Mouse (Mus musculus) left cerebral cortex, adult 11 months (tissue): ENCODE measurements around the gene Dnah14.

ENCODE experiments used
- DNase-seq: peaks from one replicate; pipeline ENCODE4 v3.0.0; 2022; ENCODE audit warnings: low spot score

Dnah14 gene

DNA sequence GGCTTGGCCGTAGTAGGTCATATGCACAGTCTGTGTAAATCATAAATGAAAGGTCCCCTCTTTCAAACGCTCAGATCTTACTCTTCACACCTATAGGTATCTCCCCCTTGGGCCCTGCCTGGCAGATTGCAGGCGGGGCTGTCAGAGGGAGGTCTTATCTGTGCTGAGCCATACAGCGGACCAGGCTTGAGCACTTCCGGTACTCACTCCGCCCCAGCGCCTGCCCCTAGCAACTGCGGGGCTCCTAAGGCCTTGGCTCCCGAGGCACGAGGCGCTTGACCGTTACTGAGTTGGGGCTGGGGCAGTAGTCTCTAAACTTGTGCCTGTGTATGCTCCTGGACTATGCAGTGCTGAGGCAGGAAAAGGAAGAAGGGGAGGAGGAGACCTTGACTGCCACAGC is at the start of gene Dnah14:
Gene Dnah14 (plus strand): TSS at position 238 of the 400 bp plus-strand sequence.
- DNase-seq = no peak

DNA sequence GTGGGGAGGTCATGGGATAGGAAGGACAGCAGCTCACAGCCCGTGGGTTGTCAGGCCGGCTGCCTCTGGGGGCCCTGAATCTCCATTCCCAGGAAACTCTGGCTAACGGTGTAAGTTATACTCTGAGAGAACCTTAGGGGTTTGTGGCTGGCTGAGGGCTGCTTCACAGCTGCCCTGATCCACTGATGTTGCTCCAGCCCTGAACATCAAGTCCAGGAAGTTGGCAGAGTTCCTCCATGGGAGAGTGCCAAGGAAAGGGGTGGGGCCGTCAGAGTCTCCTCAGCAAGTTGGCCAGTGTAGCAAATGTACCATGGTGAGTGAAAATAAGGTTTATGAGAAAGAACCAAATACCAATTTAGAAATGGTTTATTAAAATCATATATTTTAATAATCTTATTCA is 47.0 kb upstream of the Dnah14 start:
- DNase-seq = no peak

DNA sequence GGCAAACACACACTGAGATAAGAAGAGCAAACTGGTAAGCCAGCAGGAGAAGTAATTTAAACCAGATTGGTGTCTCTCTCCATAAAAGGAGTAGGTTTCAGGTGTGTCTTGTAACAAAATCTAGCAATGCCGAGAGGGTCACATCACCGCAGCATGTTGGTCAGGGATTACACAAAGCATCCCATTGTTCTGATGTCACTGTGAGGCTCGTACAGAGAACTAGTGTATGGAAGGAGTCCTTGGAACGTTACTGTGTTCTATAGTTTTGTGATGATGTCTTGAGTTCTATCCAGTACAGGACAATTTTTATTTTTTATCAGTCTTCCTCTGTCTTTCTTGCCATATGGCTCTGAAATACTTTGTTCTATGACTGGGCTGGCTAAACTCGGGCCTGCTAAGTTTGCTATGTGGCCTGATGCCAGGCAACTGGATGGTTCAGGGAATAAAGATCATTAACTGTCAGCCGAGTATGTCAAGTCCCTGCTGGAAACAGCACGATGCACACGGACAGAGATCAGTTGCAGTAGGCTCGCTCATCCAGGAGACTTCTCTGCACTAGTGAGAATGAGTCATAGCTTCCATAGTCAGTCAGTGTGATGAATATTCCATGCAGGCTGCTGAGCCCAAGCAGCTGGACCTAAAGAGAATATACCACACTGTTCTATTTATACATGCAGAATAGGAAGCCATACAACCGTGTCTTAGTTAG is 41.0 kb upstream of the Dnah14 start:
- DNase-seq = peak; percentile 50

DNA sequence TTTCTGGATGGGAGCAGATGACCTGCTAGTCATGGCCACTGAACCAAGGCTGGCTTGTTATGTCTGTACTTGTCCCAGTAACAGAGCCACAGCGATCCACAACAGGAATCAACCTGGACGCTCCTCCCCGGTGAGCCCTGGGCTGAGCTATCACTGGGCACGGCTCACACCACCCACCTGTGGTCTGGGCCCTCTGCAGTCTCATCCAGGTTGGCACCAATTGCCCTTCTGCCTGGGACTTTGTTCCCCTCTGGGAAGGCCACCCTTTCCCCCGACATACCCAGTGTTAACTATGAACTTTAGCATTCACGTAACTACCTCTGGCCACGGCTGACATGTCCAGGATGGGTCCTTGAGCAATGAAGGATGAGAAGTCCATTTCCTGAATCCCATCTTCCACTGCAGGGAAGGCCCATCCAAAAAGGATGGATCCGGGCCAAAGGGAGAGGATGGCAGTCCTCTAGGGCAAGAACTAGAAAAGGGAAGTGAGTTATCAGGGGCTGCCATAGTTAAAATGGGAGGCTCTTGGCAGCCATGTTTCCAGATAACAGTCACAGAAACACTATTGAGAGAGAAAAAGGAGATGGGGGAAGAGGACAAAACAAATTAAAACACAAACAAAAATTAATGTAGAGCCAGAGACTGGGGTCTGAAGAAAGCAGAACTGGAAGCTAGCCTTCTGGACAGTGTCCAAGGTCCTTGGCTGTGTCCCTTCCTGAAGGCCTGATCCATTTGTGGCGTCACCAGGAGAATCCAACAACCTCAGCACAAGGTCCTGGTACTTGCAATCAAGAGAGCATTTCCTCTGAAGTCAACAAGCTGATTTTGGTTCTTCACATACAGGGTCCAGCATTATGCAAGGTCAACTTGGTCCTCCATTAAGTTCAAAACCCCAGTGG is 38.5 kb upstream of the Dnah14 start:
- no peak for DNase-seq

DNA sequence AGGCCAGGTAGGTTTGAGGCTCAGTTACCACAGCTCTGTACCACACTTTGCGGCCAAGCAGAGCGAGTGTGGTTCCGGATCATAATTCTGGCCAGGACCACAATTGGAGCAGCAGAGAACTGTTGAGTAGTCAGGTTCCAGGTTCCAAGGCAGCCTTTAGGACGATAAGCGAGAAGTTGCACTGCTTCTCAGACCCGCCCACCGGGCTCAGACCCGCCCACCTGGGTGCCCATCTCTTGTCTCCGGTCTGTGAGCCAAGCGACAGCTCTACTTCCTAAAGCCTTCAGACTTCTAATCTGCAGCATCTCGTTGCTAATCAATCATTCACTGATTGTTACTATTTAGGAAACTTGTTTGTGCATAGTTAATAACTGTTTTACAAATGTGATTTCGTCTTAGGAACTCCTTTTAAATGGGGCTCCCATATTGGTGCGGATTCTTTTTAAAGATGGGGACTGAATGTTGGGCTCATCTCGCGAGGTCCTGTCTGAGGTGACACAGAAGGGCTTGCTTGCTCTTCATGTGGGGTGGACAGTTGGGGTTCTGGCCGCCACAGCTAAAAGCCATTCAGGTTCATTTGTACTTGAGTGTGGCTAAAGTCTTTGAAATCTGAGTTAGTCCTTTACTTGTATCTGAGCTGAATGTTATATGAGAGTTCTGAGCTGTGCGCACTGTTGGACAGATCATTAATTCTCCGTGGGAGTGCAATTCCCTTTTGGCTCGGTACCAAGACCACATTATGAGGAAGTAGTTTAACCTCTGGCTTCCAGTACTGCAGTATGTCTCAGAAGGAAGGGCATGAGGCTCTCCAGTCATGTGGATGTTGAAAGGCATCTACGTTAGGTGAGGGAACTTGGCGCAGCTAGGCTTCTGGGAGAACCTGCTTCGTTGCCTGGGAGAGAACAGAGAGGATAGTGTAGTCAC is 36.3 kb upstream of the Dnah14 start:
- DNase-seq = no peak

DNA sequence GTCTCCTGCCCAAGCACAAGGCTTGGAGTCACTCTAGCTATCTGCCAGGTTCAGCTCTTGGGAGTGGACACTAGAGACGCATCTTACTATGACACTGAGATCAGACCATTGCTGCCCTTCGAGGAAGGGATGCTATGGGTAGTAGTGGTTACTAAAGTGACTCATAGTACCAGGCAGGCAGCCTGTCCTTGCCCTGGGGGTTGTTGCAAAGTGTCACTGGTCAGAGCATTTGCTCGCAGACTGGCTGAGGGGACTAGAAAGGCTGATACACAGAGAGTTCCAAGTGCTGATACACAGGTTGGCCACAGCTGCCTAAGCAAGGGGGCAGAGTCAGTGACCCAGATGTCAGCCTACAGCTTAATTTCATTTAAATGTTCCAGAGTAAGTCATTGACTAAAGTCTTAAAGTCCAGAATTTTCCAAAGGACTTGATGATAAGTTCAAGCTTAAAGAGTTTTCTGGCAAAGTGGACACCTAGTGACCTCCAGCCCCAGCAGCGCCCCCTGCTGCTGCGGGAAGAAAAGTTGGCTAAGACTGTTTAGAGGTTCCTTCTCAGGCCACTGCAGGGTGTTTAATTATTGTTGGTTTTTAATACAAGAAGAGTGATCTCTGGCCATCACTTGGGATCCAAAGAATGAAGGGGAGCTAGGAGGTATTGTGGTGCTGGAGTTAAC is 32.5 kb upstream of the Dnah14 start:
- no peak for DNase-seq

DNA sequence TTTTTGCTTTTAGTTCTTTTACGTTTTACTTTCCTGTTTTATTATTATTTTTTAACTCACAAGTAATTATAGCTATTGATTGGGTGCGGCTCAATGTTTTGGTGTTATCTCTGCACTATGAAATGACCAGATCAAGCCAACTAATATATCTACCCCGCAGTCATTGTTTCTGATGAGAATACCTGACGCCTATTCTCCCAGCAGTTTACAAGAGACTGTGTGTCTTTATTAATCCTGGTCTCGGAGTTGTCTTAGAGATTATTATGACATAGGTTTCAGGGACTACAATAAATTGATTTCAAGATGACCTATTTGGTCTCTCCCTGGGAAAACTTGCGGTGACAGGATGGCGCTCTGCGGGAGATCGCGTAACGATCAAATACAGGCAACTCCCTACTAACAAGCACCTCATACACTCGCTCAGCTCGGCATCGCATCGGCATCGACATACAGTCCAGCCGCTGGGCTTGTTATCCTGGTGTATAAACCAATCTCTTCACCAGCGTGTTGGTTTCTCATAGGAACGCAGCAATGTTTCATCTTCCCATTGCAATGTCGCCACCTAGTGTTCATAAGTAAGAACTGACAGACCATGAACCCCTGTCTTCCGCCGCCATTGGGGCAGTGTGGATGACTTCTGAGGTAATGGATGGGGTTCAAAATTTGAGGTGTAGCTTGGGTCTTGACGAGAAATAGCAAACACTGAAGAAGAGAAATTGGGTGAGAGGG is 31.2 kb upstream of the Dnah14 start:
- peak; percentile 59 for DNase-seq

DNA sequence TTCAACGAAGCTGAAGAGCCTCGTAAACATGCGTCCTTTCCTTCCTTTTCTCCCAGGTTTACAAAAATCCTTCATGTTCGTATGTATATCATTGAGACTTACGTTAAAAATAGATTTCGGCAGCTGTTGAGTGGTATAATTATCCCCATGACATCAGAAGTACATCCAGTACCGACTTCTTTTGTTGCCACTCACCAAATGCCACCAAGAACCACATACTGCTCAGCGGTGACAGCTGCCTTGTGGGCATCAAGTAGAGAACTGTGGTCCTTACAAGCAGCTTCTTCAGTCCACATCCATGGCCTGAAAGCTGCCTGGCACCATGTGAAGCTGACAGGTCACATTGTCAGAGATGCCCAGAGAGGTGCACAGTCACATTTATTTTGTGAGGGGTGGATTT is 26.4 kb upstream of the Dnah14 start:
- DNase-seq = no peak

DNA sequence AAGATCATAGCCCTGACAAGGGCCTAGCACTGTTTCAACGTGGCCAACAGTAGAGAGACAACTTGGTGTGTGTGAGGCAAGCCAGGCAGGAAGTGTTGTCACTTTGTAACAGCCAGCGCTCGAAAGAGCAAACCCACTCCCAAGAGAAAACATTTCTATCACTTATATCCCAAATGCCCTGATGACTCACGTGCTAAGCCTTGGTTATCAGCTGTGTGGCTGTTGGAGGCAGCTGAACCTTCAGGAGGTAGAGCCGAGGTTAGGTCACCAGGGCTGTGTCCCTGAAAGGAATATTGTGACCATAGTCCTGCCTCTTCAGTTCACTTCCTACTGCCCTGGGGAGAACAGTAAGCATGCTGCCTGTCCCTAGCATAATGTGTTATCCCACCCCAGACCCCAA is 25.5 kb upstream of the Dnah14 start:
- no peak for DNase-seq

DNA sequence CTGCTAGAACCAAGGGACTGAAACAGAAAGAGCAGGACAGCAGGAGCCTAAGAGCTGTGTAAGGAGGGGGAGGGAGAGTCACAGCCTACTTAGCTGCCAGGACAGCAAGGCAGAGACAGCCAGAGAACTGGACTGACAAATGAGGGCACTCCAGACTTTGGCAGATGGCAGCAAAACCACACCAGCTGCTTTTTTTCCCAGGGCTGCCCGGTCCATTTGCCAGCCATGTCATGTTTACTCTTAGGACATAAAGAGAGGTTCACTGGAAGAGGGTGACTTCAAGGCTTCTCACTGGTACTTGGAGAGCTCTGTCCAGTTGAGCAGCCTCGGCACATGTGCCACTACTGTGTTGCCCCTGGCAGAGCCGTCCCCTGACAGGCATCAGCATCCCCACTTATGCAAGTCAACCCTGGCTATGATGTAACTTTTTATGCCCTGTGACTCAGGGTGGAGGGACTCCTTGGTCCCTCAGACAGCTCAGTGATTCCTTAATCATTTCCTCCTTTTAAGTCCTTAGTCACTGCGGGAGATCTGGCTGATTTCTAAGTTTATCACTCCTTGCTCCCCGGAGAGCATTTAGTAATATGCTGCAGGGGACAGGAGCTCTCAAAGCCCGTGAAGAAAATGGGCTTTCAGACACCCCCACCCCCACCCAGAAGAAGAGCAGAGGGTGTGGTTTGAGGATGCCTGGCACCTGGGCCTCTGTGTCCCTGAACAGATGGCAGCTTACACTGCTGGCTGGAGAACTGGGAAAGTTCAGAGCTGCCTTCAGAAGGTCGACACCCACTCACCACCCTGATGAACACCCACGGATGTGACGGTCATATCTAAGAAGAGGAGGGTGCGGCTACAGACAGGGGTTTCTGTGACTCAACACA is 23.6 kb upstream of the Dnah14 start:
- no peak for DNase-seq

DNA sequence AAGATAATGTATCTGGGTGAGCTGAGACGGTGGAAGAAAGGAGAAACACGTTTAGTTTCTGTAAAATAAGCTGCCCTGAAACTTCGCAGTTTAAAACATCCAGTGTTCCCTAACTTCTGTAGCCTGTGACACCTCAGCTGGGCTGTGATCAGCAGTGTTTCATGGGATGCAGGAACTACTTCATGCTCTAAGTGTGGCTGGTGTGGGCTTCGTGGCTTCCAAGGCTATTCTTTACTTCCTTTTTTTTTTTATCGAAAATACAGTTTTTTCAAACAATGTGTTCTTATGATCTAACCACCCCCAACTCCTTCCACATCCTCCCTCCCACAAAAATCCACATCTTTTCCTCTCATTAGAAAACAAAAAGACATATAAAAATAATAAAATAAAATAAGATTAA is 20.9 kb upstream of the Dnah14 start:
- no peak for DNase-seq

DNA sequence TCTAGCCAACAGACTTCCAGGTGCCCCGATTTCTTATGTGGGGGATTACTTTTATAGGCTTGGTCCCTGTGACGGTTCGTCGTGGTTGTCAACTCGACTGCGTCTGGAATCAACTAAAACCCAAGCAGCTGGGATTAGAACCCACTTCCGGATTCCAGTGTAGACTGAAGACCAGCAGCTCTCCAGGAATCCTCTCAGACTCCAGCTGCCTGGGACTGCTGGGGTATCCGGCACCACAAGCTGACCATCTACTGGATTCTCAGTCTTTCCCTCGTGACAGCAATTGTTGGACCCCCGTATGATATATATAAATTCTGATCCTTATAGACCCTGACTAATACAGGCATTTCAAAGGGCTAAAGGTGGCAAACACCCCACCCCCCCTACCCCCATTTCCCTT is 16.7 kb upstream of the Dnah14 start:
- no peak for DNase-seq

DNA sequence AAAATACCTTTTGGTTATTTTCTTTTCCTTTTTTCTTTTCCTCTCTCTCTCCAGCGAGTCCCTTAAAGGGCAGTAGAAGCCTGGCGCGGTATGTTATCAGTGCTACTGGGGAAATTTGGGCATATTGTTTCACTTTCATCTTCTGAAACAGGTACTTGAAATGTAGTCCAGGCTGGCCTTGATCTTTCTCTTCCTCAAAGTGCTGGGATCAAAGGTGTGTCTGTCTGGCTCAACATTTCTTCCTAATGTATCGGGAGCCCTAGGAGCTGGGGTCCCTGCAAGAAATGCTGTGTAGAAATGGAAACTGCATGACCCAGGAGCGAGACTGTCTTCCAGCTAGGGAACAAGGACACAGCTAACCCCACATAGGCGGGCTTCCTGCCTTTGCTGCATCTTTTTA is 16.0 kb upstream of the Dnah14 start:
- DNase-seq = no peak

DNA sequence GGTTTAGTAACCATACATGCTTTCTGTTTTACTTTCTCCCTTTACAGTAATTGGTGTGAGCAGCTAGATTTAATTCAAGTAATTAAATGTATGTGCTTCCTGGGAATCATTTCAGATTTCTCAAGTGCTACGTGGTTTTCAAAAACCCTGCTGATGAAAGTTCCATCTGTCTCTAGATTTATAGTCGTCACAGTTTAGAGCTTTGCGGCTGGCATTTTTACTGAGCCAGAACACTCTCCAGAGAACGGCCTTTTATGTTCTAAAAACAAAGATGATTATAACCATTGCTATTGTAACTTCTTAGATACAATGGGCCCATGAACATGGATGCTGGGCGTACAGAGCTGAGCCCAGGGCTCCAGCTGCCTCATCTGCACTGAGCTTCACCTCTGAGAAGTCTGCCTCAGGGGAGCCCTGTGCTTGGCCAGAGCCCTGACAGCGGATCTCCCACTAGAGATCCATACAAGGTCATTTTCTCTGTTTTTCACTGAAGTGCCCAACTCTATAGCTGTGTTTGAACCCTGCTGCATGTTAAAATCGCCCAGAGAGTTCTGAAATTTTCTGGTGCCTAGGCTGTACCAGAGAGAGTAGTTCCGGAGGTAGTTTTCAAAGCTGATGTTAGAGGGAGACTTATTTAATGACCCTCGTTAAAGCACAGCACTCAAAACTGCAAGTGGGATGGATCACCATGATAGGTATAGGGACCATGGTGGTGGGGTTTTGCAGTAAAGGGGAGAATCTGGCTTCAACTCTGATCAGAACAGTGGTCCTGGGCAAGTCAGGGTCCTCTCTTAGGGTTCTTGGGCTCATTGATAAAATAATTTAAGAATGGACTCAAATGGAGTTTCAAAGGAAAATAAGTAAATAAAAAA is 15.2 kb upstream of the Dnah14 start:
- DNase-seq = no peak

DNA sequence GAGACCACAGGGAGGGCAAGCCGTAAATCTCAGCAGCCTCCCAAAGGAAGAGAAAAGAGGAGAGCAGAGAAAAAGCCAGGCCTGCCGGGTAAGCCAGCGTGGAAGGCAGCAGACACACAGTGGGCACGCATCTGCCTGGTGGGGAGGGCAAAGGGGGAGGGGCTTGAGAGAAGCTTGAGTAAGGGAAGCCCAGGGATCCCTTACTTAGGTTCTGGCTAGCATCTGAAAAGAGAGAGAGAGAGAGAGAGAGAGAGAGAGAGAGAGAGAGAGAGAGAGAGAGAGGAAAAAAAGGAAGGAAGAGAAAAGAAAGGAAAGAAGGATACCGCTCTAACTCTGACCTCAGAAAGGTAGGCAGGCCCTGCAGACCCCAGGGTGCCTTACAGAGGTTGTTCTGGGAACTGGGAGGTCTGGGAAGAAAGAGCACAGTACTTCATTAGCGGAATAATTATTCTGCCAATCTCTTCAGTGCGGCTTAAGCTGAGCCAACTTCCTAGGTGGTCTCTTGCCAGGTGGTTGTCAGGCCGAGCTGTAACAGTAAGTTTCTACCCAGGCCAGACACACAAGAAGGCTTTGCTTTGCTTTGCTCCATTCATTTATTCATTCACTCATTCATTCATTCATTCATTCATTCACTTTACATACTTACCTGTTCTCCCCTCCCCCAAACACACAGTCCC is 14.5 kb upstream of the Dnah14 start:
- DNase-seq = no peak

DNA sequence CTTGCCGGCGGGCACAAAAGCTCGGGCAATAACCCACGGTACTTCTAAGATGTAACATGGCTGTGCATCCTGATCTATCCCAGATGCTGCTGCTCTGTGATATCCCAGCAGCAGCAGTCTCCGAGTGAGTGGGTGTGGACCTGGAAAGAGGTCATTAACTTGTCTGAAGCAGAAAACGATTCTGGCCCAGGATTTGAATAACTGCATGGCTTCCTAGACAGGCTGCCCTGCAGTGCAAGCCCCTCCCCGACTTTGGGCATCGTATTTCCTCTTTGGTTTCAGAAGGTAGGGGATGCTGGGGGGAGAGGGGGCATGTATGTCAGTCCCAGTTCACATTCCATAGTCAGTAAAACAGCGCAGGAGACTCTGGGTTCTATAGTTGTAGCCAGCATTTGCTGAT is 6.9 kb upstream of the Dnah14 start:
- no peak for DNase-seq

DNA sequence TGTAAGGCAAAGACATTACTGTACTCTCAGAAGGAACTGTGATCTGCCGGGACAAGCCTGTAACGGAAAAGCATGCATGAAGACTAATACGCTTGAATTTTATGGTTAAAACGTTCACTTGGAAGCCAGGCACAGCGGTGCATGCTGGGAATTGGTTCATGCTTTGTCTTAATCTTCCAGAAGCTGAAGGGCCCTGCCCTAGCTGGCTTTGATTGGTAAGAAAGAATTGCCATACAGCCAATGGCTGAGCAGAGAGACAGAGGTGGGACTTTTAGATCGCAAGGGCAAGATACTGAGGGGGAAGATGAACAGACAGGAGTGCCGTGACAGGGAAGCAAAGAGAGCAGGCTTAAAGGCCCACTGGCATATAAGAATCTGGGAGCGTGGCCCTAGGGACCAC is 6.8 kb downstream of the Dnah14 start:
- DNase-seq = no peak

DNA sequence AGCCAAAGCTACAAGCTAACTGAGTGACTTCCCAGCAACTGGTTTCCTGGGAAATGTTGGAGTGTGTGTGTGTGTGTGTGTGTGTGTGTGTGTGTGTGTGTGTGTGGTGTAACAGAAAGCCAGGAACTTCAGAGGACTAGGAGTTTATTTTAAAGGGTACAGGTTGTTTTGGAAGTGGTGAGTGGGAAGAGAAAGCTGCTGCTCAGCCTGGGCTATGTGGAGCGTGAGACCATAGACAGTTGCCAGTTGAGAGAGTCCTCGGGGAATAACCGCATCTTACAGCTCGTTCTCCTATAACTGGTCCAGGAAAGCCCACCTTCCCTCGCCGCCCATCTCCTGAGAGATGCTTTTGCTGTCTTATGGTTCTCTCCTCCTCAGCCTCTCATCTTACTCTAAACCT is 12.8 kb downstream of the Dnah14 start:
- DNase-seq = no peak

DNA sequence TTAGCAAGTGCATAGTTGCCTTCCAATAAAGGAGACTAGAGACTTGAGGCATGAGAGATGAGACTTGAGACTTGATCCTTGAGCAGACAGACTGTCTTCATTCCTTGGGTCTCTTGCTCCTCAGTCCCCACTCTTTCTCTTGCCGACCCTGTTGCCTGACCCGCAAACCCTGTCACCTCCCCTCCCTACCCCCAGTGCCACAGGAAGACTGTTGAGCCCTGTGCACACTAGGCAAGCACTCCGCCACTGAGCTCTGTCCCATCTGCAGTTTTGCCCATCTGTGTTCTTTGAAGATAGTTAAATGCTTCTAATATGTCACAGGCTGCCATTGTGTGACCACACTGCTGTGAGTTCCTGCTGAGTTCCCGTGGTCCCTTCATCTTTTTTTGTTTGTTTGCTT is 23.0 kb downstream of the Dnah14 start:
- DNase-seq = no peak
